Mouse (Mus musculus) effector memory CD4-positive, alpha-beta T cell, adult 5 months (primary cell): ENCODE data around the gene Olfr61. TPM values are rescaled to one million over a fixed set of nuclear protein-coding genes. Genes with fewer than 3 reads are reported as not detected.

Source experiments
- polyA plus RNA-seq: library from polyadenylated mRNA; unstranded; fragments of 100-300 nt; shearing (Covaris generic); gene quantifications from one replicate; pipeline ENCODE4 v1.2.1, GENCODE M21; 2017

The Olfr61 gene
- not detected for polyA plus RNA-seq

DNA sequence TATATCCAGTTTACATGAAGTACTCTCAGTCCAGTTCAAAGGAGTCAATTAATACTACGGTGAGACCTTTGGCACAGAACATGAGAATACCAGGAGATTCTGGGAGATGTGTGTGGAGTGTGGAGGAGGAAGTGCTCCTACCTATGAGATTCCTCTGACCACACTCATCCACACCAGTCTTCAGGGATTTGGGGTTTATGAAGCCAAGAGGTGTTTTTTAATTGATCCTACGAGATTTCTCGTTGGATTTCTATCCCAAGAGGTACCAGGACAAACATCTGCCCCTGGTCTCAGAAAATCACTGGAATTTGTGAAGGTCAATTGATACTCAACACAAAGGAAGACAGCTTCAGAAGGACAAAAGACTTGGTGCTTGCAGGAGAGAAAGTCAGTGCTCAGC is at the start of gene Olfr61:
Olfr61 (plus strand) TSS at position 301 of the 400 bp plus-strand sequence.

DNA sequence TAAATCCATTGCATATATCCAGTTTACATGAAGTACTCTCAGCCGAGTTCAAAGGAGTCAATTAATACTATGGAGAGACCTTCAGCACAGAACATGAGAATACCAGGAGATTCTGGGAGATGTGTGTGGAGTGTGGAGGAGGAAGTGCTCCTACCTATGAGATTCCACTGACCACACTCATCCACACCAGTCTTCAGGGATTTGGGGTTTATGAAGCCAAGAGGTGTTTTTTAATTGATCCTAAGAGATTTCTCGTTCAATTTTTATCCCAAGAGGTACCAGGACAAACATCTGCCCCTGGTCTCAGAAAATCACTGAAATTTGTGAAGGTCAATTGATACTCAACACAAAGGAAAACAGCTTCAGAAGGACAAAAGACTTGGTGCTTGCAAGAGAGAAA is 27.8 kb upstream of the Olfr61 start, which contains the start of gene Olfr46:
Olfr46 (plus strand) TSS at position 301 of the 400 bp plus-strand sequence.

DNA sequence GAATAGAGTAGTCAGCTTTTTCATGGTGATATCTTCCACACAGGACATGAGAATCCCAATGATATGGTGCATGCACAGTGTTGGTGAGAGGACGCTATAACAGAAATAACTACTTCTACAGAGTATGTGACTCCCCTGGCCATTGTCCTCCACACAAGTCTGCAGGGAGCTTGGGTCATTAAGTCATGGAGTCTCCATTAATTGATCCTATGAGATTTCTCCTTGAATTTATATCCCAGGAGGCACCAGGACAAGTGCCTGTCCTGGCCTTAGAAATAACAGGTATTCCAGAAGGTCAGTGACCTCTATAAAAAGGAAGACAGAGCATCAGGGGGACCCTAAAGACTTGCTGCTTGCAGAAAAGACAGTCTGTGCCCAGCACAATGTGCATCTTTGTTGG is 17.4 kb downstream of the Olfr61 start, which contains the start of gene Olfr53:
Olfr53 (plus strand) TSS at position 301 of the 400 bp plus-strand sequence.

DNA sequence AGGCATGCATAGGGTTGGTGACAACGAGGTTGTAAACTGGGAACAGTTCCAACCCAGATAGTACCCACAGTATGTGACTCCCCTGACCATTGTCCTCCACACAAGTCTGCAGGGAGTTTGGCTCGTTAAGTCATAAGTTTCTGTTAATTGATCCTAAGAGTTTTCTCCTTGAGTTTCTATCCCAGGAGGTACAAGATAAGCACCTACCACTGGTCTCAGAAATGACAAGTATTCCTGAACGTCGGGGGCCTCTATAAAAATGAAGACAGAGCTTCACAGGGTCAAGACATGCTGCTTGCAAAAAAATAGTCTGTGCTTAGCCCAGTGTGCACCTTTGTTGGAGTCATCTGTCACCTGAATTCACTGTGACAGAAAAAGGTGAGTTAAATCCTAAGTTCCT is 30.9 kb downstream of the Olfr61 start, which contains the start of gene Olfr539:
Olfr539 (plus strand) TSS at position 301 of the 400 bp plus-strand sequence.

DNA sequence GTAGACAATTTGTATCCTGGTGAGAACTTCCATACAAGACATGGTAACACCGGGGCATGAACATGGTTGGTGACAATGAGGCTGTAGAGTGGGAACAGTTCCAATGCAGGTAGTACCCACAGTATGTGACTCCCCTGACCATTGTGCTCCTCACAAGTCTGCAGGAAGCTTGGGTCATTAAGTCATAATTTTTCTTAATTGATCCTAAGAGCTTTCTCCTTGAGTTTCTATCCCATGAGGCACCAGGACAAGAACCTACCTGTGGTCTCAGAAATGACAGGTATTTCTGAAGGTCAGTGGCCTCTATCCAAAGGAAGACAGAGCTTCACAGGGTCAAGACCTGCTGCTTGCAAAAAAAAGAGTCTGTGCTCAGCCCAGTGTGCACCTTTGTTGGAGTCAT is 52.9 kb downstream of the Olfr61 start, which contains the start of gene Olfr45:
Olfr45 (plus strand) TSS at position 301 of the 400 bp plus-strand sequence.

Other genes starting within 250 kb of the Olfr61 start
- not detected for gene Olfr531, start 226.1 kb upstream of the Olfr61 start, polyA plus RNA-seq
- gene Olfr532, start 207.3 kb upstream of the Olfr61 start, polyA plus RNA-seq, result 0.10 TPM
- gene Olfr533, start 165.6 kb upstream of the Olfr61 start, polyA plus RNA-seq, result not detected
- gene Olfr535, start 144.8 kb upstream of the Olfr61 start, polyA plus RNA-seq, result not detected
- not detected for gene Olfr536, start 121.6 kb upstream of the Olfr61 start, polyA plus RNA-seq
- gene Olfr538, start 61.1 kb upstream of the Olfr61 start, polyA plus RNA-seq, result not detected
- gene Olfr46, start 27.7 kb upstream of the Olfr61 start, polyA plus RNA-seq, result not detected
- gene Olfr53, start 17.5 kb downstream of the Olfr61 start, polyA plus RNA-seq, result not detected
- gene Olfr539, start 31.0 kb downstream of the Olfr61 start, polyA plus RNA-seq, result not detected
- not detected for gene Olfr45, start 53.0 kb downstream of the Olfr61 start, polyA plus RNA-seq
- gene Olfr541, start 68.3 kb downstream of the Olfr61 start, polyA plus RNA-seq, result not detected
- gene Cyp2e1, start 134.8 kb downstream of the Olfr61 start, polyA plus RNA-seq, result 0.31 TPM
- not detected for gene Syce1, start 158.9 kb downstream of the Olfr61 start, polyA plus RNA-seq
- gene Zfp941, start 193.2 kb downstream of the Olfr61 start, polyA plus RNA-seq, result 0.71 TPM
- not detected for gene Urah, start 206.0 kb downstream of the Olfr61 start, polyA plus RNA-seq
- gene Scgb1c1, start 216.6 kb downstream of the Olfr61 start, polyA plus RNA-seq, result not detected
- not detected for gene Odf3, start 218.8 kb downstream of the Olfr61 start, polyA plus RNA-seq
- not detected for gene Gm45785, start 227.4 kb downstream of the Olfr61 start, polyA plus RNA-seq
- gene Ric8a, start 228.0 kb downstream of the Olfr61 start, polyA plus RNA-seq, result 88.6 TPM
- 42.5 TPM for gene Bet1l, start 228.6 kb downstream of the Olfr61 start, polyA plus RNA-seq